Mouse (Mus musculus): Measurements from ENCODE around the gene Fam205a3.
"Not testable (repeated sequence)": the region's sequence is repeated elsewhere in the genome, so short reads cannot be mapped to it uniquely, and the experiment has no call there.

Gene Fam205a3

GRCm38 (mm10) chr4:42318034-42318433, at the start of gene Fam205a3:
Gene Fam205a3 (plus strand): TSS chr4:42318334.
- not testable (repeated sequence) for DNase-seq

DNA sequence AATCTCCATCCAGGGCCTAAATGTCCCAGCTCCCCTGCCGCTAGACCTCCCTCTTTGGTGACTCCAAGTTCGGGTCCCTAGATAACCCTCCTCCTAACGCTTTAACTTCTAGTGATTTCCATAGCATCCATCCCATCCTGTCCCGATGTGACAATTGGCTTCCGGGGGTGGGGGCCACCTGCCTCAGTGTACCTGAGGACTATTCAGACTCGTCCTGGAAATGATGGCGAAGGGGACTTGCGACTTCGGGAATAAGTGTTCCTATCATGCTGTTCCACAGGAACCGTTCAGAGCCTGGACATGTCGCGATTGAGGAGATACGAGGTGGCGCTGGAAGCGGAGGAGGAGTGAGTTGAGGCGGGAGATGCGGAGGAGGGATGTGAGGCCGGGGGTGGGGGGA, 24.2 kb upstream of the Fam205a3 start, which contains the start of gene Gm21953:
TSS of gene Gm21953 (plus strand) at position 301 of the 400 bp plus-strand sequence.
- DNase-seq, result not testable (repeated sequence)

All from liver (tissue).